Mouse (Mus musculus) ovary, postnatal 36 days (tissue): ENCODE data around the gene Grik4.

Source experiments
- DNase-seq: peaks from one replicate; pipeline ENCODE4 v3.0.0; 2022; ENCODE audit warnings: low spot score, mixed read lengths

The Grik4 gene

DNA sequence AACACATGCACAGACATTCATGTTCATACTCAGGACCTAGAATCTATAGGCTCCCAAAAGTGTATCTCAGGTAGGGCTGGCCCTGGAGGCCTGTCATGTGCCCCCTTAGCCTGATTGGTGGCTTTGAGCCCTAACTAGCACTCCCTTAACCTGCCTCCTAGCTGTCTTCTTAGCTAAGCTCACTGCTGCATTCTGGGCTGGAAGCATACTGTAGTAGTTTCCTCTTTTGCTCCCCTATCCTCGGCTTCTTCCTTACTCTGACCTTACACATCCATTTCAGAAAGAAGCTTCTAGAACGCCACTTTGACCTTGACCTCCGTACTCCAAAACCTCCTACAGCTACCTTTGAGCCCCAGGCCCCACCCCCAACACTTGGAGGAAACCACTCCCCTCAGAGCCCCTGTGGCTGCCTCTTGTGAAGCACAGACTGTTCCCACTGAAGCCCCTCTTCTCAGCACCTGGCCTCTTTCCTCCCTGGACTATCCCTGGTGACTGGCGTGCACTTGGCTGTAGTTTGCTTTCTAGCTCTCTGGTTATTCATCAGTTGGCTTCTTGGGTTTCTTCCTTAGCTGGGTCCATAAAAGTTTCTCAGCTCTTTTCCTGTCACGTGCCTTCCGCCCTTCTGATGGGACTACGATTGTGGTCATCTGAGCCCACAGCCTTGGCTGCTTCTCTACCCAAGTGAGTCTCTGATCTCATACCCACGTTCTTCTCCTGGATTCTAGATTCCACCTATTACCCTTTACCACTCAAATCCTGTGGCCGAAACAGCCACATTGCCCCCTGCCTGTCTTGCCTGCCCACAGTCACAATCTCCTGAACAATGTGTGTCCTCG, 84.1 kb downstream of the Grik4 start:
- no peak for DNase-seq

DNA sequence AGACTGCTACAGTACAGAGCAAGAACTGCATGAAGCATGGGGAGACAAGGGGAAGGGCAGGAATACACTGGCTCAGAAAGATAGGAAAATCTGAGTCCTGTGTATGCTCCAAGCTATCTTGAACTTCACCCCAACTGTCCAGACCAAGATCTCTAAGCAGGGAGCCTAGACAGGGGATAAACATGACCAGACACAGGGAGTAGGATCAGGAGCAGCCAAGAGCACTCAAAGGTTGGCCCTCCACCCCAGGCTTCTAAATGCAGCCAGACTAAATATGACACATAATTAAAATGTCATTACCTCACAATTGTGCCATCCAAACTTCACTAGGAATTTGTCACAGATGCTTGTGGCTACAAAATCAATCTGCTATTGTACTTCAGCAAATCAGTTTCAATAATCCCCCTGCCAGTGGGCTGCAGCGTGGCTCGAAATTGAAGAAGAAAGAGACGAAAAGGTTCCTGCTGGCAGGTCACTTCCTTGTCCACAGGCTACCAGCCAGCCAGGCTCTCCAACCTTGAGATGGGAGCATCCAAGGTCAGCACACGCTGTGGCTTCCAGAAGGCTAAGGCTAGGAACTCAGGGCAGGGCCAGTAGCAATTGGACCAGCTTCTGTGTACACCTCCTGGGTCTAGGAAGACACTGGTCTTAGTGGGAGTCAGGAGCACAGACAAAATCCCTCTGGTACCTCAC, 85.1 kb downstream of the Grik4 start:
- peak; percentile 12 for DNase-seq

DNA sequence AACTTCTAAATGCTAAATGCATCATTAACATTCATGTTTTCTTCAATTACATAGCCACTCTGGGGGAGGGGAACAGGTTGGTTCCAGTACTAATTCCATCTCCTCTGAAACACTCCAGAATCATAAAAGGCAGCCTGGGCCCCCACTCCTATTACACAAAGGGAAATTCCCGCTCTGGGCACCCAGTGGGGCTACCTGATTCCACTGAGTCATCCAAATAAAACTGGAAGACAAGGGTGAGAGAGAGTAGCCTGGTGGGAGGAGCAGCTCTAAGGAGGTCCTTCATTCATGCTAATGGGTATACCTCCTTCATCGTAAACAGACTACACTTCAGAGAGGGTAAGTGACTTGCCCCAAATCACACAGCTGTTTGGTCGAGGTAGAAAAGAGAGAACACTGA, 85.7 kb downstream of the Grik4 start:
- no peak for DNase-seq

DNA sequence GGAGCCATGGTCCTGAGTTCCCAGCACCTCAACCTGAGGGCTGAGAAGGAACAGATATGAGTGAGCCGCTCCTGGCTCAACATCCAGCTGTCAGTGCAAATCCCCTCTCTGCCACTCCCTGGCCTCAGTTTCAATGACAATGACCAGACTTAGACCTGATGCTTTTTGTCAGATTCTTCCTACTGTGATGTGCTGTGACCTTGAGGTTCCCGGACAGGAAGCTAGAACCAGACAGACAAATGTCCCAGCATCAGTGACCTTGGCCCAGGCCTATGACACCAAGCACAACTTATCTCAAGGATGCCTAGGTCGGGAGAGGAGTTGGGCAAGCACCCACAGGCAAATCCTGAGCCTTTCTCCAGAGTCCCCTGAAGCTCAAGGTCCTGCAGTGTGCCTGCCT, 86.5 kb downstream of the Grik4 start:
- DNase-seq = no peak

DNA sequence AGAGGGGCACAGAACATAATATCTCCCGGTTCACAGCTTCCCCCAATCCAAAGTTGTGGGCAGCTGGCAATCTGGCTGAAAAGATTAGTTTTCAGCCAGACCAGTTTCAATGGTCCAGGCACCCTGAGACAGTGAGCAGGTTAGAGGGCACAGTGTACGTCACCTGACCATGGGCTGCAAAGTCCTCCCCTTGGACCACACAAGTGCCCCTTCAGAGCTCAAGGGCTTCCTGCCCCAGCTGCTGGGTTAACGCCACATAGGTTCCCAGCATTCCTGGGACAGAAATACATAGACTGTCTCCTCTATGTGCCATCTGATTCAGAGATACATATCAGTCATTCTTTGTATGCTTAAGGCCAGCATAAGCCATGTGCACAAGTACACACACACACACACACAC, 91.2 kb downstream of the Grik4 start:
- DNase-seq = no peak

DNA sequence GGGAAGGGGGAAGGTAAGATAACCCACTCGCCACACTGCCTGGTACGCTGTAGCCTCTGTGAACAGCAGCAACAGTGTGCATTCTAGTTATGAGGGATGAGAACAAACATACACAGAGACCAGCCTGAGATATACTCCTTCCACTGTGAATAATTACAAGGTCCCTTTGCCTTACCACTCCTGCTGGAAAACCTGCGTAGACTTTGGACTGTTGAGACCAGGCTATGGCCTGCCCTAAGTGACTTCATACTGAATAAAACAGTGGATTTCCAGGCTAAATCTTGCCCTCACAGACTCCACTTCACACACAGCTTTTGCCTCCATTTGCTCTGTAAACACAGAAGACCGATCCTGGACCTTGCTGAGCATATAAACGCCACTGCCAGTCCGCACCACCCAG, 94.2 kb downstream of the Grik4 start:
- no peak for DNase-seq

DNA sequence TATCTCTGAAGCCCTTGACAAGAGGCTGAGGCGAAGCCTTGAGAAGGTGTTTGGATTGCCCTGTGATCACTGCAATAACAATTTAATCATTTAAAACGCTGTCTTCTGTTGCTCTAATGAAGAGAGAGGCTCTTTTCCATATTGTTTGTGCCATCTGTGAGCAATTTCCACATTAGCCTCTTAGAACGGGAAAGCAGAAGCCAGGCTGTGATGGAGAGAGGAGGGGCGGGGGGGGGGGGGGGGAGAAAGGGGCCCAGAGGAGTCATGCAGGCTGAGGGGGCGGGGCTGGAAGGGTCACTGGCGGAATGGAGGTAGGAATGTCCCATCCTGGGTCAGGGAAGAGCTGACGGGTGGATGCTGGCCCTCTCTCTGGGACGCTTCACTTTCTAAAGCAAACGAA, 96.2 kb downstream of the Grik4 start:
- DNase-seq = no peak

DNA sequence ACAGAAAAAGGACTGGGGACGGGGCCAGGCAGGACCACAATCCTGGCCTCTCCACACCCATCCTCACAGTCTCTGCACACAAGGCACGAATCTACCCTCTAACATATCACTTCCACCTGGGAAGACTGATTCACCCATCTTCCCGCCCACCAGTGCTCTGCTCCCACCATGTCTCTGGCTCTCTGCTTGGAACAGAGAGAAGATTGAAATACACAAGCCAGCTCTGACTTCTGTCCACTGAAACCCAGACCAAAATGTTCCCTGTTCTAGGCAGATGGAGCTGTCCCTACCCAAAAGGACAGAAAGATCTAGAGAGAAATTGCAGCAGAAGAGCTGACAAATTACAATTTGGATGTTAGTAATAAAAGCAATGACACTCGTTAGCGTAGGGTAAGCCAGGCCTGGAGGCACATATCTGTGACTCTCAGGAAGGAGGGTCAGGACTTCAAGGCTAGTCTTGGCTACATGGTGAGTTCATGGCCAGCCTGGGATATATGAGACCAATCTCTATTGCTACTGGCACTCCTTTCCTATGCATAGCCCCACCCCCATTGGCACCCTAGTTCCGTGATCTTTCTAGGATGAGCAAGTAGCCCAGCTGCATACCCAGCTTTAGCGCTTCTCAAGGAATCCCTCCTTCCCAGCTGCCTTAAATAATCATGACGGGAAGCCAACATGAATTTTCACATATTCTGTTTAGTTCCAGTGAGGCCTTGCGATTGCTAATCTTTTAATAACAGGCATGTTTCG, 97.4 kb downstream of the Grik4 start:
- no peak for DNase-seq

DNA sequence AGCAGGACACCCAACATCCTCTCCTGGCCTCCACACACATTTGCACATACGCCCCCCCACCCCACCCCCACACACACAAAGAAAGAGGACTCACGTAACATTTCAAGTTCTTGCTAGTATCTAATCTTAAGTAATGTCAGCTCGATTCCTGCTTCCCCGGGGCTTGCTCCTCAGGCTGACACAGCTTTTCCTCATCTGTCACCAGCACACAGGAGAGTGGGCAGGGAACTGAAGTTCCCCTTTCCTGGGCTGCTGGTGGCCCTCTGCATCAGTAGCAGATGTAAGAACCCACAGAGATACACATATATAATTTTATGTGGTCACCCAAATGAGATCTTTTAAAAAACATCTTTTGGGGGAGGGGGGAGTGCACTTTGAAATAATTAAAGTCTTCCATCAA, 98.2 kb downstream of the Grik4 start:
- DNase-seq = no peak

DNA sequence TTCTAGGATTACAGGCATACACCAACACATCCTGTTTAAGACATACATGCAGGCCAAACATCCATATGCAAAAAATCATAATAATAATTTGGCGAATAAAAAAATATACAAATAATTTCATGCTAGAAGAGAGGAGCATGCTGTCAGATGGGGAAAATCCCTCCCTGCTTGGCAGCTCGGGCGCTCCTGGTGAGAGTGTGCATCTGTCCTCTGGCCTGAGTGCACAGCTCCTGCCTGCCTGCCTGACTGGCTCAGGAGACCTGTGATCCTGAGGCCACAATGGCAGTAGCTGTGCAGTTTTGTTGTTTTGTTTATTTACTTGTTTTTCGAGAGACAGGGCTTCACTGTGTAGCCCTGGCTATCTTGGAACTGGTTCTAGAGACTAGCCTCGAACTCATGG, 100.0 kb downstream of the Grik4 start:
- DNase-seq = no peak

DNA sequence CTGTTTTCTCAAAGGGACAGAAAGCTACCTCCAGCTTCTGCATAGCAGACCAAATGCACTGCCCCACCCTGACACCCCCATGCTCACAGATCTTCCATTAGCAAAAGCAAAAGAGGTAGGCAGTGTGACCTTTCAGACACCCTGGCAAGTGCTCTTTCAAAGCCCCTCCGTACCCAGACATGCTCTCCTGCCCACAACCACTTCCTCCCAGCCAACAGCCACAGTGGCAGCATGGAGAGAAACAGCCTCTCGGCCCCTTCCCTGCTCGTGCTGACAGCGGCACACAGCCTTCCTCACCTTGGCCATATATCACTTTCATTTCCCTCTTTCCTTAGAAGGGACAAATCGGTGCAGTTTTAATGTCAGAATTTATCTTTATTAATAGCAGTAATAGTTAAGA, 106.0 kb downstream of the Grik4 start:
- DNase-seq = no peak

DNA sequence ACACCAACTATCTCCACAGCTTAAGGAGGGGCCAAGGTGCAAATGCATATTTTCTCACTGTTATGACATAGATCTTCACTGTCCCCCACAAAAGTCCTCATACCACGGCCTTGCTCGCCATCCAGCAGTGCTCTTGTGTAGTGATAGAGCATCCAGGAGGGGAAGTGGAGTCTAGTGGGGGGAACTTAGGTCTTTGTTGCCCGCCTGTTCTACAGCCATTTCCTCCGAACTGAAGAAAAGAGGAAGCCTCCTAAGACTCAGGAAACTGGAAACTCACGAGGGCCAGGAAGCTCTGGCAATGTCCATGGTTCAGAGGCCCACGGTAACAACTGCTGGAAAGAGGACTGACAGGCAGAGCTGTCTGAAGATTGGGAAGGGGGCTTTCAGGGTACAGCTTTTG, 106.8 kb downstream of the Grik4 start:
- no peak for DNase-seq

DNA sequence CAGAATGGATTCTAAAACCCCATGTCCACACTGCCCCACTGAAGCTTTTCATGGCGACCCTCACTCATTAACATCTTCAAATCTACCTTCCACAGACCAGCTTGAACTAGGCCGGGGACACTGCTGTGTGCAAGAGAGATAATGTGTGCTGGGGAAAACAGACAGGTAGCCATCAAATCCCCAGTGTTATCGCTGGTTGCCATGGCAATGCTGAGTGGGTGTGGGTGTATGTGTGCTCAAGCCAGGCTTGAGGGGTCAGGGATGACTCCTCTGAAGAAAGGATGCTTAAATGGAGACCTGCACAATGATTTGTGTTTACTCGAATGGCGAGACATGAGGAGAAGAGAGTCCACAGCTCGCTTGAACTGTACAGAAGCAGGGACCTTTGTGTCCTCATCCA, 112.7 kb downstream of the Grik4 start:
- DNase-seq = no peak

DNA sequence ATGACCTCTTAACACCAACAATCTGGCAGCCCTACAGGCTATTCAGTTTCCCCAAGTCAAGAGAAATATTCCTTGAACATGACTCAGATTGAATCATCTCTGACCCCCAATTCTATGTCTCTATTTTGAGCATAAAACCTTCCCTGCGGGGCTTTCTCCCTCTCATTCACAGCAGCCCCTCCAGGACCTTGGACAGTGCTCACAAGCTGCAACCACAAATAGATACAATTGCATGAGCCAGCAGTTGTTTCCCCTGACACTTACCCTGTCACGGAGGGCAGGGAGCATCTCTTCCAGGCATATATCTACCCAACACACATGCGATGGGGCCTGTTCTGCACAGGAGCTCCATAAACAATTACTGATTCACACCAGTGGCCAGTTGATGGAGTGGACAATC, 125.0 kb downstream of the Grik4 start:
- no peak for DNase-seq

DNA sequence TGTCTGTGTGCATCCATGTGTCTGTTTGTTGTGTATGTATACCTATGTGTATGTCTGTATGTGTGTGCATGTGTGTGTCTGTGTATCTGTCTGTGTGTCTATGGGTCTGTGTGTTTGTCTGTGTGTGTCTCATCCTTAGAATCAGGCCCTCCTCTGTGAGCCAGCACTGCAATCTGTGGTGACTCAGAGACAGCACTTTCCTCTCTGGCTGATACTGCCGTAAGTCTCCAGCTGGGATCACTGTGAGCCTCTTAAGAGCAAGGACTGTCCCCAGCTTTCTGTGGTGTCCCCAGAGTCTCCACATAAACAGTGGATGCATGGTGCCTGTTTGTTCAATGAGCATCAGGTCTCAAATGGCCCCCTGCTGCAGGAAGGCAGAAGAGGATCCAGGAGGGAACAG, 127.5 kb downstream of the Grik4 start:
- no peak for DNase-seq

DNA sequence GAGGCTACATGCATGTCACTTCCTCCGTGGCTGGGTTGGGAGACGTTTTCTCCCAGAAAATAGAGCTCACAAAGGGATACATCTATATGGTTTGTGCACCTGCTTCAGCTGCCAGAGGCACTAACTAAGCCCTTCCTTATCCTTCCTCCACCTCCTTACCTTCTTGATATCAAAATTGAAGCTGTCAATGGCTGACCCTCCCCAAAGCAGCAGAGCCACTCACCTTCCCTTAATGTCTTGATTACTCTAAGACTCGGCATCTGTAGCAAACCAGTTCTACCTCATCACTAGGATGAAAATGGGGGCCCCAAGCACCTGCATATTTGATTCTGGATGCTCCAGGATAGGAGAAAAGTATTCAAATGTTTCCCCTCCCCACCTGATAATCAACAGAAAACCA, 135.1 kb downstream of the Grik4 start:
- no peak for DNase-seq

DNA sequence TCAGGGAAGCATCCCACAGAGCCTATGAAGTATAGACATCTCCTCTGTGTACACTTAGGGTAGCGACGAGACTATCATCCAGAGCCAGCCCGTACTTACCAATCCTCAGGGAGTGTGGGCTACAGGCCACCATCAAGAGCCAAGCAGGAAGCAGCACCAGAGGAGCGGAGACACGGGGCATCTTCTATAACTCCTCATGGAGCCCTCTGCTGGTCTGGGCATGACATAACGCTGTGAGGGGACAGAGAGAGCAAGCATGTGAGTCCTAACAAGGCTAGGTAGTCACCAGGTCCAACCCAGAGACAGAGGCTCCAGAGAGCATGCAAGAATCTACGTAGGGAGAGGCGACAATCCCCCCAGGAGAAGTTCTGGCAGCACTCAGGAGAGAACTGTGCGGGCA, 135.9 kb downstream of the Grik4 start:
- no peak for DNase-seq

DNA sequence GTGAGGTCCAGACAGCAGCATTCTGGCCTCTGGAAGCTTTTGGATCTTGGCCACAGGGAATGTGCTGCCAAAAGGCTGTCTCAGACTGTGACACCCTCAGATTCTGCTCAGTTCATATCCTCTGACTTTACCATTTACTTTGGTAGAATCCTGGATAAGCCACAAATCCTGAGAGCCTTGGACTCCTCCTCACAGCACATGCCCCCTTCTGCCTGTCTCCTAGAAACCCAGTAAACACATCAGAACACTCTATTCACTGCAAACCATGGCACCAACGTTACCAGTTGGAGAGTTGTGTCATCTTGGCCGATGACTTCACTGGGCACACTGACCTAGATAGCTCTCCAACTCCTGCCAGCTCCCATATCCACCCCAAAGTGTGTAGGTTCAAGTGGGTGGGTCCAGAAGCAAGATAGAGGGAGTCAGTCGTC, 141.2 kb downstream of the Grik4 start:
- no peak for DNase-seq

DNA sequence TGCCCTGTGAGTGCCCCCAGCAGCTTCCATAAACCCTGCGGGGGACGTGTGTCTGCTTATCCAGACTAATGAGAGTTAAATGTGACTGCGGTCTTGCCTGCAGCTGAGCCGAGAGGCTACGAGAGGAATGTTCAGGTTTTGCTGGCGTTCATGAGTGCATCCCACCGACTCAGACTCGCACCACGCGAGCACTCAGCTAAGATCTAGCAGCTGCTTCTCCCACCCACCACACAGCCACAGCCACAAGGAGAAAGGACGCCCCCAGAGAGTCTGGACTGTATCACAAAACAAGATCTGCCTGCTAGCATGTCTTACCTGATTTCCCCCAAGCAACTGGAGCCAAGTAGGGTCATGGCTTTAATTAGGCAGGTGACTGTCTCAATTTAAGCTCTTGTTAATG, 142.4 kb downstream of the Grik4 start:
- DNase-seq = no peak

DNA sequence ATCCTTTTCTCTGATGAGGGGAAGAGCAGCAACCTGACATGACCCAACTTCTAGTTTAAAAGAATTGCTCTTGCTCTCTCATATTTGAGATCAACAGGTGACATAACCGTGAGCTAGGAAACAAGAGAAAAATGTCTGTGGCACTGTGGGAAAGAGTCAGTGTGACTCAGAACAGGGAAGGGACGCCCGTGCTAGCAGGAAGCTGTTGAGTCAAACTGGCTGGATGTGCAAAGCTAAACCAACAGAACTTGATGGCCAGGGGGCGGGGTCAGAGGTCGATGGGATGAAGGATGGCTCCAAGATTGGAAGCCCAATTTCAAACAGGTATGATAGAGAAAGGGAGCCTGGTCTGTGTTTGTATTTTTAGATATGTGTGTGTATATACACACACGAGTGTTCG, 144.2 kb downstream of the Grik4 start:
- DNase-seq = no peak

DNA sequence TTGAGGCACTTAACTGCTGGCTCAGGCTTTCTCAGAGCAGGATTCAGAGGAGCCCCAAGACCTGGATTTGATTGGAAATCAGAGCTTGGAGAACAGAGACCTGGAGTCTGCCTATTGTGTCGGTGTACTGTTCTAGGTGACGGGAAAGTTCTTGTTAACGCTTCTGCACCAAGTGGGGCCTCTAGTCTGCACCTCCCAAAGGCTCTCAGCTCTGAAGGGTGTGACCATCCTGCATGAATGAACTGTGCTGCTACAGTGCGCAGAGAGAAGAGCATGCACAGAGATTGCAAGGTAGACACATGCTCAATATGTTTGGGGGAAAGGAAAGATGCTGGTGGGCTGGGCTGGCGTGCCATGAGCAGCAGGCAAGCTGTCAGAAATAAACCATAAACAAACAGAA, 144.6 kb downstream of the Grik4 start:
- no peak for DNase-seq

DNA sequence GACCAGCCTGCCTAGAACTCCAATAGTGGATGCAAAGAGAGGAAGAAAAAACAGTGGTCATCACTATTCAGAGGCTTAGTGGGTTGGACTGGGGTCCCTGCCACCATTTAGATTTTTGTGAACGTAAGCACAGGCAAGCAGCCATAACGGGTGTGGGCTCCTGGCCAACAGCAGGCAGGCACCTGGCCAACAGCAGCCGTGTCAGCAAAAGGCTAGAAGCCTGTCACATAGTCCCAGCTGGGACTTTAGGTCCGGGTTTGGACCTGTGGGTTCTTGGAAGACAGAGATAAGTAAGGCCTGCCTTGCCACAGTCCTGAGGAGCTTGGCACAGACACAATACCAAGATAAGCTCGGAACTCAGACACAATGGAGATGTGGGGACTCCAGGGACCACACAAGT, 145.1 kb downstream of the Grik4 start:
- peak; percentile 21 for DNase-seq

DNA sequence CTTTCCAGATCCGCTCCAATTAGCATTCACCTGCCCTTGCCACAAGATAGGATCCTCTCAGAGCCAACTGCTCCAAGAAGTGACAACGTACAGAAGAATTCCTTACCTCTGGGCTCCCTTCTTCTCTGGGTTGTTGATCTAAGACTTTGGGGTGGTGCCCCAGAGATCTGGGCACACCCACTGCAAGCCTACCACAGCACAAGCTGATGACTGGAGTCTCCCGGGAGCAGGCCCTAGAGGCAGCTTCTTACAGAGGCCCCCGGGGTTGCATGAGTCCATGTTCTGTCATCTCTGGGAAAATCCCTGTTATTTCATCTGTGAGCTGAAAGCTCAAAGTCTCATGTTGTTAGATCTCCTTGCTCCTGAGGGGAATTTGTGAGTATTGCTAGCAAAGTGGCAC, 146.0 kb downstream of the Grik4 start:
- DNase-seq = no peak
